8 mouse cellular contexts compared by ENCODE assay signal in the genomic region with DNA sequence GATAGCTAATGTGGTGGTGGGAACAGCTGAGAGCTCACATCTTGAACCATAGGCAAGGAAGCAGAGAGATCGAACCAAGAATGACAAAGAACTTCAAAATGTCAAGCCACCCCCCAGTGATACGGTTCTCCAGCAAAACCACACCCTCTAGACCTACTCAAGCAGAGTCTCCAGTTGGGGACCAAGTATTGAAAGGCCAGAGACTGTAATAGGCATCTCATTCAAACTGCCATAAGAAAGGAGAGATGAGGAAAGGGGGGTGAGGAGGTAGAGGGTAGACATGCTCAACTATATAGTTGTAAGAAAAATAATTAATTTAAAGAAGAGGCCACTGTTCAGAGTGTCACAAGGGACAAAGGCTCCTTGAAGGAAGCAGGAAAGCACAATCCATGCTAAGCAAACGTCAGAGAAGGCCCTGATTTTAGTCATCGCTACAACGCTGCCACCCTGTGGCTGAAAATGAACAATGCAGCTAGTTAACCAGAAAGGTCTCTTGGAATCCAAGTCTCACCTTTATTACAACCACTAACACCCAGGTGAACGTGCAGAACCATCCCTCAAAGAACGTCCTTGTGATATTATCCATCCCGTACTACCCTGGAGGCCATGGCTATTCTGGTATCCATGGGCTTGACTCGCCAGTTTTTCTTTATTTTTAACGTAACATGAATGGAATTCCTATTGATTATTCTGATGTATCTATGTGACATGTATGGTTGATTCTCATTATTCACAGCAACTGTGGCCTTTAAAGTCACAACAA. TPM values are rescaled to one million over a fixed set of nuclear protein-coding genes. Genes with fewer than 3 reads are reported as not detected.
DNase-seq lines count a peak whose midpoint lies in the region; ATAC-seq lines count a peak whose summit lies in the region.
"Had no signal": no experiment of that assay in that cellular context is flagged by ENCODE, and none has a peak within 500 bp of the region (broad histone marks: within the 10 kb centered on the region; RNA-seq: fewer than 3 reads in every experiment).

No protein-coding gene starts in this region.

- H3K27ac ChIP-seq in forebrain, embryonic 11.5 days (ENCODE audit: low read depth, low read length): no peak overlapping the region
- no peak overlapping the region for H3K27ac ChIP-seq in hindbrain, embryonic 14.5 days
- H3K27ac ChIP-seq: macrophage had no signal

- H3K36me3 ChIP-seq in forebrain, embryonic 11.5 days (ENCODE audit: control insufficient read depth, insufficient read depth, low read length): no peaks in the 10 kb centered on the region
- H3K36me3 ChIP-seq in hindbrain, embryonic 14.5 days (replicated peaks; ENCODE audit: control insufficient read depth, insufficient read depth): no peaks in the 10 kb centered on the region

- peak; percentile 64 for ATAC-seq in forebrain, embryonic 11.5 days (replicated peaks; ENCODE audit: low FRiP score)
- ATAC-seq in hindbrain, embryonic 14.5 days (ENCODE audit: low FRiP score): peak; percentile 76; the same call in 1 of the 2 replicates
- peak; percentile 71 for ATAC-seq in megakaryocyte-erythroid progenitor cell, adult 5-6 weeks (replicated peaks; ENCODE audit: low FRiP score, low TSS enrichment, poor library complexity, severe bottlenecking)

- no peak overlapping the region for H3K4me3 ChIP-seq in forebrain, embryonic 11.5 days (ENCODE audit: low read depth, low read length)
- no peak overlapping the region for H3K4me3 ChIP-seq in hindbrain, embryonic 14.5 days (replicated peaks; ENCODE audit: low read length)

- no peak overlapping the region for H3K4me2 ChIP-seq in forebrain, embryonic 11.5 days (ENCODE audit: low read depth, low read length, severe bottlenecking)
- H3K4me2 ChIP-seq in hindbrain, embryonic 14.5 days (replicated peaks): no peak overlapping the region

- DNase-seq in NIH3T3 (ENCODE audit: low read depth): peak; percentile 88
- peak; percentile 30 for DNase-seq in c-Kit-positive CD71-positive TER-119-negative erythroid progenitor cells, embryonic 14.5 days (ENCODE audit: low read depth)
- DNase-seq in forebrain, embryonic 11.5 days (ENCODE audit: low spot score): peak; percentile 69
- peak; percentile 92 for DNase-seq in hindbrain, embryonic 14.5 days (ENCODE audit: low spot score)
- peak; percentile 57 for DNase-seq in left cerebral cortex, adult 11 months (ENCODE audit: low spot score)
- DNase-seq in spleen, adult 12 weeks (ENCODE audit: low spot score): peak; percentile 29

- 28% methylated on average over 10 of the region's 10 CpGs for WGBS in forebrain, embryonic 11.5 days
- WGBS in hindbrain, embryonic 14.5 days: 24% methylated on average over 10 of the region's 10 CpGs

- H3K9ac ChIP-seq in forebrain, embryonic 11.5 days (ENCODE audit: low read length): no peak overlapping the region
- H3K9ac ChIP-seq in hindbrain, embryonic 14.5 days: no peak overlapping the region

- H3K4me1 ChIP-seq in forebrain, embryonic 11.5 days (replicated peaks; ENCODE audit: control insufficient read depth, insufficient read depth, low read length): no peaks in the 10 kb centered on the region
- H3K4me1 ChIP-seq in hindbrain, embryonic 14.5 days (replicated peaks; ENCODE audit: control insufficient read depth, insufficient read depth, low read length): no peaks in the 10 kb centered on the region

- H3K9me3 ChIP-seq in forebrain, embryonic 11.5 days (ENCODE audit: control insufficient read depth, low read length): no peaks in the 10 kb centered on the region
- H3K9me3 ChIP-seq in hindbrain, embryonic 14.5 days (ENCODE audit: control insufficient read depth, low read length): no peaks in the 10 kb centered on the region

- no peaks in the 10 kb centered on the region for H3K27me3 ChIP-seq in forebrain, embryonic 11.5 days (ENCODE audit: control insufficient read depth, insufficient read depth, low read length)
- no peaks in the 10 kb centered on the region for H3K27me3 ChIP-seq in hindbrain, embryonic 14.5 days (ENCODE audit: control insufficient read depth, insufficient read depth, low read length)

RNA-seq across cellular contexts. Expression of a gene that starts 5.9 kb away (rescaled TPM):
- polyA plus RNA-seq in forebrain, embryonic 11.5 days (2014; fragmentation: Nextera tagmentation; extraction: Ambion mirVana): 5.8 and 6.9 TPM in 2 replicates
- 5.0 and 5.5 TPM in 2 replicates for polyA plus RNA-seq in hindbrain, embryonic 14.5 days (2014; fragmentation: Nextera tagmentation; extraction: Ambion mirVana)
- total RNA-seq in megakaryocyte-erythroid progenitor cell, adult 5-6 weeks (2014; fragmentation: Nextera tagmentation): 15.3 and 18.3 TPM in 2 replicates
- total RNA-seq in megakaryocyte-erythroid progenitor cell, adult 5-6 weeks (2017): 3.4 and 7.3 TPM in 2 replicates

Comparison
In these comparisons a context has a peak if more than half of its experiments do, and no peak if none do; other contexts are left out.
1. DNase-seq: peak in every context shown above with its lines; median percentile 92 in hindbrain, embryonic 14.5 days; 88 in NIH3T3; 69 in forebrain, embryonic 11.5 days; 57 in left cerebral cortex, adult 11 months; 30 in c-Kit-positive CD71-positive TER-119-negative erythroid progenitor cells, embryonic 14.5 days; 29 in spleen, adult 12 weeks.